Mouse (Mus musculus): ENCODE results near the gene Lpar2. TPM values are rescaled to one million over a fixed set of nuclear protein-coding genes. Genes with fewer than 3 reads are reported as not detected.

Lpar2 gene
- polyA plus RNA-seq, 1 experiment = 6.6 TPM

DNA sequence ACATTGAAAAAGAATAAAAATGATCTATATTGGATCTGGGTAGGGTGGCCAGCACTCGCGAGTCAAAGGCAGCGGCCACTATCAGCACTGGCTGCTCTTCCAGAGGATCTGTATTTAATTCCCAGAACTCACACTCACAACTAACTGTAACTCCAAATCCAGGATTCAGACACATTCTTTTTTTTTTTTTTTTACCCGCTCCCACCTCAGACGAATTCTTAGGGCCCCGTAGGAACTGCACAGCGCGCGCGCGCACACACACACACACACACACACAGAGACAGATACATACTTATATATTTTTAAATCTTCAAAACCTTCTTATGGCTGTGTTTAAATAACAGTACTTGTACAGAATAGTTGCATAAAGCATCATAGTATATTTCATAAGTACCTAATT lies 31.9 kb upstream of the Lpar2 start:
- DNase-seq (ENCODE audit: low read depth in 1 of 2, low spot score in 2 of 2) = no peak
- peaks cover 9% of the 10 kb centered on the region; the same call in 1 of the 2 replicates for H3K36me3 ChIP-seq (ENCODE audit: control insufficient read depth, insufficient read depth, low read length)
- WGBS = 26% methylated on average over 11 of the region's 11 CpGs
- H3K4me1 ChIP-seq (ENCODE audit: control insufficient read depth, insufficient read depth, insufficient read length) = peaks cover 6% of the 10 kb centered on the region
- peak overlapping the region; percentile 95 for H3K27ac ChIP-seq (ENCODE audit: insufficient read depth, low read length)
- no peaks in the 10 kb centered on the region for H3K27me3 ChIP-seq (ENCODE audit: control insufficient read depth, insufficient read depth, low read length)
- peak overlapping the region; percentile 91 for H3K4me3 ChIP-seq (ENCODE audit: extremely low read depth, insufficient read depth, insufficient read length)
- no peak for TF ChIP-seq CTCF (IDR thresholded peaks at IDR 0.05; ENCODE audit: extremely low read depth, insufficient read depth, insufficient read length, insufficient replicate concordance)
- no peak for TF ChIP-seq POLR2A (IDR thresholded peaks at IDR 0.05; ENCODE audit: low read depth, low read length)

DNA sequence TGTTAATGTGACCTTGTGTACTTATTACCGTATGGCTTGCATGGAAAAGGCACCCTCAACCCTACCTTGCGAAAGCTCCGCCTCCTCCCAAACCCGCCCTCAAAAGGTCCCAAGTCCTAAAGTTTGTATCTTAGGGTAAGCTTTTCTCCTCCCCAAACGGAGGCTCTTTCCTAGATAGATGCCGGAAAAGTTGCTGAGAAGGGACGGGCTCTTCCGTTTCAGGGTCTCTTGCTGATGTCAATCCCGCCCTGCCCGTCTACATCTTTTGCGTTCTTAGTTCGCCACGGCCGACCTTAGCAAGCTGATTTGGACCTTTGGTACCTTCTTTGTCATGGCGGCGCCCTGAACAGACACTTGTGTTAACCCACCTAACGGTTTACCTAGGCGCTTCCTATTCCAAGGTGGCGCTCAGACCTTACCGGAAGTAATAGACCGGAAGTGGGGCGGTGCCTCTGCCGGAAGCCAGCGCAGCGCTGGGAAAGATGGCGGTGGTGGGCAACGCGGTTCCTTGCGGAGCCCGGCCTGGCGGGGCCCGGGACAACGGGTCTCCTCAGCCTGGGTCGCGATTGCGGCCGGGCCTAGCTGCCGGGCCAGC lies 31.4 kb upstream of the Lpar2 start, which contains the start of the genes Atp13a1 and Zfp866:
TSS of gene Atp13a1 (plus strand) at position 391 of the 595 bp plus-strand sequence.
TSS of gene Zfp866 (minus strand) at position 406 of the 595 bp plus-strand sequence.
- Histone ChIP-seq H3K4me3 (ENCODE audit: extremely low read depth, insufficient read depth, insufficient read length) (peak within 1 kb of the TSS; percentile 91), H3K27me3 (ENCODE audit: control insufficient read depth, insufficient read depth, low read length) (no peaks in the 10 kb centered on the region), H3K36me3 (ENCODE audit: control insufficient read depth, insufficient read depth, low read length) (peaks cover 9% of the 10 kb centered on the region; the same call in 1 of the 2 replicates), H3K27ac (ENCODE audit: insufficient read depth, low read length) (peak within 1 kb of the TSS; percentile 95), H3K4me1 (ENCODE audit: control insufficient read depth, insufficient read depth, insufficient read length) (peaks cover 6% of the 10 kb centered on the region)
- peak; percentile 82 to 88 for DNase-seq (ENCODE audit: low read depth in 1 of 2, low spot score in 2 of 2)
- WGBS = under 1% methylated on average over 38 of the region's 38 CpGs
- TF ChIP-seq CTCF (IDR thresholded peaks at IDR 0.05; ENCODE audit: extremely low read depth, insufficient read depth, insufficient read length, insufficient replicate concordance) (no peak), POLR2A (IDR thresholded peaks at IDR 0.05; ENCODE audit: low read depth, low read length) (peak; percentile 92)

DNA sequence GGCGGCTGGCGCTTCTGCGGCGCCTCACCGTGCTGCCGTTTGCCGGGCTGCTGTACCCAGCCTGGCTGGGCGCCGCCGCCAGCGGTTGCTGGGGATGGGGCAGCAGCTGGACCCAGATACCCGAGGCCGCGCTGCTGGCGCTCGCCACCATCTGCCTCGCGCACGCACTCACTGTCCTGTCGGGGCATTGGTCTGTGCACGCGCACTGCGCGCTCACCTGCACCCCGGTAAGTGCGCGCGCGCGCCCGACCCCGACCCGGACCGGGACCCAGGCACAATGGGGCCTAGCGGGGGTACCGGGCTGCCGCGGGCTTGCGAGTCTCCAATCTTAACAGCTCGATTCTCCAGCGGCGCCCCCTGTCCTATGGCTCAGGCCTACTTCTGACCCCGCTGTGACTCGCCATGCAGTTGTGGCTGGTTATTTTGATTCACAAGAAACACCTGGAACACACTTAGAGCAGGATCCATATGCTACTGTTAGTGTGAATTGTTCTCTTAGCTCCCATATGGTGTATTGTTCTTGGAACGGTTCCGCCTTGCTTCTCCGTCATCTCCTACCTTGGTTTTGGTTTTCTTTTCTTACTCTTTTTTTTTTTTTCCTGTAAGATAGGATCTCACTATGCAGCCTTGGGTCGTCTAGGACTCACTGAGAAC lies 30.7 kb upstream of the Lpar2 start:
- Histone ChIP-seq H3K4me3 (ENCODE audit: extremely low read depth, insufficient read depth, insufficient read length) (peak overlapping the region; percentile 91), H3K27me3 (ENCODE audit: control insufficient read depth, insufficient read depth, low read length) (no peaks in the 10 kb centered on the region), H3K36me3 (ENCODE audit: control insufficient read depth, insufficient read depth, low read length) (peaks cover 13% of the 10 kb centered on the region), H3K4me1 (ENCODE audit: control insufficient read depth, insufficient read depth, insufficient read length) (peaks cover 6% of the 10 kb centered on the region), H3K27ac (ENCODE audit: insufficient read depth, low read length) (peak overlapping the region; percentile 58)
- TF ChIP-seq CTCF (IDR thresholded peaks at IDR 0.05; ENCODE audit: extremely low read depth, insufficient read depth, insufficient read length, insufficient replicate concordance) = no peak
- no peak for TF ChIP-seq POLR2A (IDR thresholded peaks at IDR 0.05; ENCODE audit: low read depth, low read length)
- WGBS = under 1% methylated on average over 43 of the region's 48 CpGs
- DNase-seq (ENCODE audit: low read depth in 1 of 2, low spot score in 2 of 2) = peak in 1 of 2 experiments; percentile 27

GRCm38 (mm10) chr8:69793666-69794065 lies 28.6 kb upstream of the Lpar2 start:
- Histone ChIP-seq H3K36me3 (ENCODE audit: control insufficient read depth, insufficient read depth, low read length) (peaks cover 34% of the 10 kb centered on the region), H3K4me3 (ENCODE audit: extremely low read depth, insufficient read depth, insufficient read length) (no peak overlapping the region), H3K27ac (ENCODE audit: insufficient read depth, low read length) (no peak overlapping the region), H3K27me3 (ENCODE audit: control insufficient read depth, insufficient read depth, low read length) (no peaks in the 10 kb centered on the region), H3K4me1 (ENCODE audit: control insufficient read depth, insufficient read depth, insufficient read length) (peaks cover 6% of the 10 kb centered on the region)
- no peak for DNase-seq (ENCODE audit: low read depth in 1 of 2, low spot score in 2 of 2)
- 96% methylated on average over 4 of the region's 4 CpGs for WGBS
- no peak for TF ChIP-seq POLR2A (IDR thresholded peaks at IDR 0.05; ENCODE audit: low read depth, low read length)
- TF ChIP-seq CTCF (IDR thresholded peaks at IDR 0.05; ENCODE audit: extremely low read depth, insufficient read depth, insufficient read length, insufficient replicate concordance) = no peak

DNA sequence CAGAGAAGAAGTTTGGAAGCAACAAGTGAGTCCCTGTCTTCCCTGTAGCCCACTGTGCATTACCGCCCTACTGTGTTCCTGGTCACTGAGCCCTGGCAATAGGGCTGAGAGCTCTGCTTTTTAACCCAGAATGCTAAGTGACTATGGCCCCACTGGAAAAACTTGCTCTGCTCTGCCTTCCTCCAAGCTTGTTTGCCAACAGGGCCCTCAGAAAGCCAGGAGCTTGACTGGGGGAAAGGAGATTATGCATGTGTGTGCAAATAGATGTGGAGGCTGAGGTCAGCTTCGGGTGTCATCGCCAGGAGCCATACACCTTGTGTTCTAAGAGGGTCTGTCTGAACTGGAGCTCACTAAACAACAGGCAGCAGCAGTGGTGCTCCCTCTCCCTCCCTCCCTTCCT lies 28.1 kb upstream of the Lpar2 start:
- Histone ChIP-seq H3K4me3 (ENCODE audit: extremely low read depth, insufficient read depth, insufficient read length) (no peak overlapping the region), H3K27ac (ENCODE audit: insufficient read depth, low read length) (no peak overlapping the region), H3K4me1 (ENCODE audit: control insufficient read depth, insufficient read depth, insufficient read length) (peaks cover 6% of the 10 kb centered on the region), H3K36me3 (ENCODE audit: control insufficient read depth, insufficient read depth, low read length) (peaks cover 38% of the 10 kb centered on the region), H3K27me3 (ENCODE audit: control insufficient read depth, insufficient read depth, low read length) (no peaks in the 10 kb centered on the region)
- TF ChIP-seq CTCF (IDR thresholded peaks at IDR 0.05; ENCODE audit: extremely low read depth, insufficient read depth, insufficient read length, insufficient replicate concordance) = no peak
- TF ChIP-seq POLR2A (IDR thresholded peaks at IDR 0.05; ENCODE audit: low read depth, low read length) = no peak
- WGBS = 98% methylated on average over 3 of the region's 3 CpGs
- DNase-seq (ENCODE audit: low read depth in 1 of 2, low spot score in 2 of 2) = no peak

DNA sequence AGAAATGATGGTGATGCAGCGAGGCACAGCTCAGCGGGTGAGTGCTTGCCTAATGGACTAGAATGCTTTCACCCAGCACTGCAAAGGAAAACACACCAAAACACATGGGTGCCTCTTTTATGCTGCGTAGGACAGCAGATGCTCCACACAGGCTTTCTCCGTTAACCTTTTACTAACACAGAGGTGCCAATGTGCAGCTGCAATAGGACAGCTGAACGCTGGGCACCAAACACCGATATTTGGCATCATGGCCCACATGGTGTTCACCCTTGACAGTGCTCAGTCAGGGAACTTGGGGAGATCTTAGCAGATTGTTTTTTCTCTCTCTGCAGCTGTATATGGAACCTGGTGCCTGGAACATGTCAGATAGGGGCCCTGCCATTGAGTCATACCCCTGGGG lies 27.3 kb upstream of the Lpar2 start:
- no peak for DNase-seq (ENCODE audit: low read depth in 1 of 2, low spot score in 2 of 2)
- Histone ChIP-seq H3K36me3 (ENCODE audit: control insufficient read depth, insufficient read depth, low read length) (peaks cover 46% of the 10 kb centered on the region), H3K4me1 (ENCODE audit: control insufficient read depth, insufficient read depth, insufficient read length) (peaks cover 4% of the 10 kb centered on the region), H3K27ac (ENCODE audit: insufficient read depth, low read length) (no peak overlapping the region), H3K4me3 (ENCODE audit: extremely low read depth, insufficient read depth, insufficient read length) (no peak overlapping the region), H3K27me3 (ENCODE audit: control insufficient read depth, insufficient read depth, low read length) (no peaks in the 10 kb centered on the region)
- WGBS = 97% methylated on average over 6 of the region's 6 CpGs
- TF ChIP-seq CTCF (IDR thresholded peaks at IDR 0.05; ENCODE audit: extremely low read depth, insufficient read depth, insufficient read length, insufficient replicate concordance) = no peak
- no peak for TF ChIP-seq POLR2A (IDR thresholded peaks at IDR 0.05; ENCODE audit: low read depth, low read length)
